Mouse (Mus musculus): ENCODE measurements around the gene Nlrc5.
"Not testable (repeated sequence)": the region's sequence is repeated elsewhere in the genome, so short reads cannot be mapped to it uniquely, and the experiment has no call there.

The Nlrc5 gene

GRCm38 (mm10) chr8:94422270-94422669, 11.9 kb upstream of the Nlrc5 start:
- no peak for DNase-seq

- no peak for DNase-seq
Measured at GRCm38 (mm10) chr8:94427953-94428352, 6.2 kb upstream of the Nlrc5 start.

- no peak for DNase-seq
Measured at GRCm38 (mm10) chr8:94428420-94428819, 5.7 kb upstream of the Nlrc5 start.

- DNase-seq, result no peak
Measured at GRCm38 (mm10) chr8:94429376-94429775, 4.8 kb upstream of the Nlrc5 start.

GRCm38 (mm10) chr8:94432212-94432611, 1.9 kb upstream of the Nlrc5 start:
- no peak for DNase-seq

- no peak for DNase-seq
Measured at GRCm38 (mm10) chr8:94434958-94435357, 802 bp downstream of the Nlrc5 start.

GRCm38 (mm10) chr8:94435397-94436111, 1.4 kb downstream of the Nlrc5 start:
- DNase-seq, result no peak

GRCm38 (mm10) chr8:94436112-94436572, 2.0 kb downstream of the Nlrc5 start:
- DNase-seq, result no peak

- DNase-seq, result no peak
Measured at GRCm38 (mm10) chr8:94436900-94437299, 2.7 kb downstream of the Nlrc5 start.

GRCm38 (mm10) chr8:94438659-94439058, 4.5 kb downstream of the Nlrc5 start:
- DNase-seq, result no peak

- no peak for DNase-seq
Measured at GRCm38 (mm10) chr8:94439691-94440090, 5.5 kb downstream of the Nlrc5 start.

- no peak for DNase-seq
Measured at GRCm38 (mm10) chr8:94440389-94440788, 6.2 kb downstream of the Nlrc5 start.

- no peak for DNase-seq
Measured at GRCm38 (mm10) chr8:94441686-94442085, 7.5 kb downstream of the Nlrc5 start.

GRCm38 (mm10) chr8:94443153-94443552, 9.0 kb downstream of the Nlrc5 start:
- DNase-seq, result no peak

GRCm38 (mm10) chr8:94444480-94444879, 10.3 kb downstream of the Nlrc5 start:
- no peak for DNase-seq

- DNase-seq, result no peak
Measured at GRCm38 (mm10) chr8:94447142-94447541, 13.0 kb downstream of the Nlrc5 start.

GRCm38 (mm10) chr8:94447583-94448324, 13.6 kb downstream of the Nlrc5 start:
- DNase-seq, result no peak

GRCm38 (mm10) chr8:94452991-94453390, 18.8 kb downstream of the Nlrc5 start:
- not testable (repeated sequence) for DNase-seq

GRCm38 (mm10) chr8:94453868-94454488, 19.8 kb downstream of the Nlrc5 start:
- DNase-seq, result no peak

- DNase-seq, result no peak
Measured at GRCm38 (mm10) chr8:94454905-94455304, 20.7 kb downstream of the Nlrc5 start.

GRCm38 (mm10) chr8:94456071-94456470, 21.9 kb downstream of the Nlrc5 start:
- no peak for DNase-seq

- DNase-seq, result no peak
Measured at GRCm38 (mm10) chr8:94458567-94458966, 24.4 kb downstream of the Nlrc5 start.

- DNase-seq, result no peak
Measured at GRCm38 (mm10) chr8:94469656-94470055, 35.5 kb downstream of the Nlrc5 start.

GRCm38 (mm10) chr8:94470794-94471193, 36.6 kb downstream of the Nlrc5 start:
- no peak for DNase-seq
